Mouse (Mus musculus): ENCODE data around the gene Tk1.

The Tk1 gene

GRCm38 (mm10) chr11:117768725-117769682 is 56.9 kb downstream of the Tk1 start:
- DNase-seq (ENCODE audit: low spot score) = no peak

GRCm38 (mm10) chr11:117766275-117766674 is 59.6 kb downstream of the Tk1 start:
- DNase-seq (ENCODE audit: low spot score) = no peak

All from adipocyte (in vitro differentiated cells).